Mouse (Mus musculus): ENCODE data around the gene Calcoco1.

The Calcoco1 gene

DNA sequence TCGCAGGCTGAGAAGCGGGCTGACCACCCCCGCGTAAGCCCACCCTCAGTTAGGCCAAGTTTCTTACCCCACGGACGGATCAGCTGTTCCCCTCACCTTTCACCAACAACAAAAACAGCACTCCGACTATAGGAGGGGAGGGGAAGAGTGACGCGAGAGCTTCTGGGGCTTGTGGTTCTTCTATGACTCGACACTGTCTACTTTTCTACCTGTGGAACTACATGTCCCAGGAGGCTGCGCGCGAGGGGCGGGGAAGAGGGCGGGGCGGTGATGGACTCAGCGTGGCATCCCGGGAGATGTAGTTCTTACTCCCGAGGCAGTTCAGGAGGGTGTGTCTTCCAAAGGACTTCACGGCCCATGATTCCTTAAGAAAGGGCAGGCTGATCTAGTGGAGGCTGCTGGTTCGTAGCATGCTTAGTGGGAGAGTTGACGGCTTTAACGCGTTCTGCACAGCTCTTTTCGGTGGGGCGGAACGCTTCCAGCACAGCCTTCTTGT lies at the start of gene Calcoco1:
Calcoco1 (minus strand) TSS at position 199 of the 496 bp plus-strand sequence.
- peak; percentile 99 for DNase-seq (ENCODE audit: low read depth, low spot score)

DNA sequence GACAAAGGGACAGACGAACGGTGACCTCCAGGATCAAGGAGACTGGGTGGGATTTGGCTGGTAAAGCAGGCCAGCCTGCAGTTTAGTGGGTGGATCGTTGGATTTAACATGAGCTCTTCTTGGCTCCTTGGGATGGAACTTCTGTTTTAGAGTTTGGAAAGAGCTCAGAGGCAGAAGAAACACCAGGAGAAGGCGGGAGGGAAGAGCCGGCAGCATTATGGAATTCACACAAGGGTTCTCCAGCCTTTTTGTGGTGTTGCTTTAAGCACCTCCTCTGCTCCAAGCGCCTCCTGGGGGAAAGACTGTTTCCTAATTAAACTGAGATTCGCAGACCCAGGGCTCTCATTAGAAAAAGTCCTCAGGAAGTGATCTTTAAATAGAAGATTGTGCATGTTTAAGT lies 48.9 kb upstream of the Calcoco1 start:
- DNase-seq (ENCODE audit: low read depth, low spot score) = no peak

DNA sequence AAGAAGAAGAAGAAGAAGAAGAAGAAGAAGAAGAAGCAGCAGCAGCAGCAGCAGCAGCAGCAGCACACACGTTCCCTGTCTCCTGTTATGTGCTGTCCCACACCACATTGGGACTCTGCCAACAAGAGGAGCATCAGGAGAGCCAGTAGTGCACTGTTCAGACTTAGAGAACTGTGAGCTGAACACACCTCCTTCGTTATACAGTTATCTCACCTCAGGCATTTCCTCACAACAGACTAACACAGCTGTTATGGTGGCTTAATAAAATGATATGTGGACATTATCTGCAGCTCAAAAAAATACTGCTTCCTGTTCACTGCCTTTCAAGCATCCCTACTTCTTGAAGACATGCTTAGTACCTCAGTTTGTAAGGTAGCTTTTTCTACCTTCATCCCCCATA lies 43.2 kb upstream of the Calcoco1 start:
- peak; percentile 51 for DNase-seq (ENCODE audit: low read depth, low spot score)

DNA sequence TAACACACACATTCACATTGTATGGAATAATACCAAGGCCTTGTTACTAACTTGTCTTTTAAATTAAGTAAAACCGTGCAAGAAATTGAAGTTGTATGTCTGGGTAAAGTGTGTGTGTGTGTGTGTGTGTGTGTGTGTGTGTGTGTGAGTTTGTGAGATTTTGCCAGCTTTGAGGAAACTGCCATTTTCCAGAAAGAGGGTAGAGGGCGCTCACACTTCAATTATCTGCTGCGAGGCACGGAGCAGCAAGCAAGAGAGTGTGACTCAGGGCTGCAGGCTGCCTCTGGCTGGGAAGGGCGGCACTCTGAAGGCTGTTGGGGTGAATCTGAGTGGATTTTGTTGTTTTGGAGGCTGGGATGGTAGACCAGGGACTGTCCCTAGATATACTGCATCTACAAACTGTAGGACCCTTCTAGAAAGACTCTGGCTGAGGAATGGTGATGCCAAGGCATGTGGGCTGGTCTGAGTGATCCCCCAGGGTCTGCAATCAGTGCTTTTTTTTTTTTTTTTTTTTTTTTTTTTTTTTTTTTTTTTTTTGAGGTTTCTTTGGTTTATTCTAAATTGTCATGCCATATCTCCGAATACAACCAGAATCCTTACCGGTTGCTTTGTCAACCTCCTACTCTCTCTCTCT lies 39.9 kb upstream of the Calcoco1 start:
- peak; percentile 77 for DNase-seq (ENCODE audit: low read depth, low spot score)

DNA sequence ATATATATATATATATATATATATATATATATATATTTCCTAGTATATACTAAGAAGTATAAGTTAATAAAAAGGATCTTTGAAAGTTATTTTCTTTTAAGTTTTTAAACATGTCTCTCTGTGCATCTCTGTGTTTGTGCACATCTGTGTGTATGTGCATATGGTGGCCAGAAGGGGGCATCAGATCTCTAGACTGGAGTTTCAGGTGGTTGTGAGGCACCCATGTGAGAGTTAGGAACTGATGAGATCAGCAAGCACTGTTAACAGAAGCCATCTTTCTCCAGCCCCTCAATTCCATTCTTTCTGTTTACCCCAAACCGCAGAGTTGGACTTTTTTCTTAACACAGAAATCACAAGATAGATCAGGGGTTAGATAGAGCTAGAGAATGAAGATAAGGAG lies 35.7 kb upstream of the Calcoco1 start:
- no peak for DNase-seq (ENCODE audit: low read depth, low spot score)

DNA sequence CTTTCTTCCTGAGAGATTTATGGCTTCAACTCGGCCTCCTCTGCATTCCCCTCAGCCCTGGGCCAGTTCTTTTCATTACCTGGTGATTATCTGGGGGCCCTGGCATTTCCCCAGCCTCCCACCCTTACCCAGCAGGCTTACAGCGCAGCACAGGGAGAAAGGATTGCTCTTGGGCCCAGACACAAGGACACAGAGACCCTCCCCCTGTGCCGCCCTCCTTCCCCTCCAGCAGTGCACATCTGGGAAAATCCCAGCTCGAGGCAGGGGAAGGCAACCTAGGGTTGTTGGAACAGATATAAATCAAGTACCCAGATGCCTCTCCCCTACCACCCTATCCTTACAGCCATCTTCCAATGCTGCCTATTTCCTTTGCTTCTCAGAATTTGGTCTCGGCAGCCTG lies 33.1 kb upstream of the Calcoco1 start:
- no peak for DNase-seq (ENCODE audit: low read depth, low spot score)

DNA sequence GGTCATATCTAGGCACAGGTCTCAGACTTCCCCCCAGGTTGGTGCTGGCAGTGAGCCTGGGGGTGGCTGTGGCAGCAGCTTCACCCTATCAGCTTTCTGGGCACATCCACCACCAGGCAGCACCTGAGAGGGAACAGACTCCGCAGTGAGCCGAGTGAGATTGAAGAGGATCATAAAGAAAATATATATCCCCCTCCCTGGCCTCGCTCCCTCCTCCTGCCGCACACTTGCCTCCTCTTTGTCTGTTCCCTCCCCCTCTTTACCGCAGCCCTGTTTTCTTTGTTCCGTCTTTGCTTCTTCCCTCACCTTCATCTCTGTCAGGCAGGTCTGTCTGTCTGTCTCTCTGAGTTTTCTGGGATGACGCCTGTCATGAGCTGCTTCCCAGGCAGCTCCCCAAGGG lies 32.4 kb upstream of the Calcoco1 start:
- DNase-seq (ENCODE audit: low read depth, low spot score) = no peak

DNA sequence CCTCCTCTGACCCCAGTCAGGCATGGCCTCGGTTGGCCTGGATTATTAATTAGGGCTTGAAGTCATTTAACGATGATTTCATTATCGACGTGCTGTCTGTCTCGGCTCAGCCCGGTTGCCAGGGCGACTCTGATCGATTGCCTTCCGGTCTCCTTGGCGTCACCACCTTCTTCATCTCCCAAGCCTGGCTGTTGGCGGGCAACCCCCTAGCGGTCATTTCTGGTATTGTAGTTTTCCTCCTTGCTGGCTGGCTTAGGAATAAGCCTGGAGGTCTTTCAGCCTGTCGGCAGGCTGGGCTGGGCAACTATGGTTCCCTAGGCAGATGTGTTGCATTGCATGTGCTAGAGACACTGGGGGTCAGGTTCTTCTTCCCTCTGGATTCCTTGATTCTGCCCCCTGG lies 31.2 kb upstream of the Calcoco1 start:
- DNase-seq (ENCODE audit: low read depth, low spot score) = peak; percentile 68

DNA sequence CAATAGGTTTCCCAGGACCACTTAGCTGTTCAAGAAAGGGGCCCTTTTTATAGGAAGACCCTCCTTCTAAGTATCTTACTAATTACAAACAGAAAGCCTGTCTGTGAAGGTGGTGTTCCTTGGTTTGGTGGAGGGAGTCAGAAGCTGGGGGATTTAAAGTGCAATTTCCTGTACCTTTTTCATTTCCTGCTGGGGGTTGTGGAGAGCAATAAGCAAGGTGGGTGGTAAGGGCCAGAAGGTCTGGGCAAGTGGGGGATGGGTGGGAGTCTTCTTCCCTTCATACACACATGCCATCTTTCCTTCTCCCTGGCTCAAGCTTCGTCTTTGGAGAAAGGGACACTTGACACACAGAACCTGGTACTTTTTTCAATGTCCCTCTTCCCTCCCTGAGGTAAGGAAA lies 30.2 kb upstream of the Calcoco1 start:
- no peak for DNase-seq (ENCODE audit: low read depth, low spot score)

DNA sequence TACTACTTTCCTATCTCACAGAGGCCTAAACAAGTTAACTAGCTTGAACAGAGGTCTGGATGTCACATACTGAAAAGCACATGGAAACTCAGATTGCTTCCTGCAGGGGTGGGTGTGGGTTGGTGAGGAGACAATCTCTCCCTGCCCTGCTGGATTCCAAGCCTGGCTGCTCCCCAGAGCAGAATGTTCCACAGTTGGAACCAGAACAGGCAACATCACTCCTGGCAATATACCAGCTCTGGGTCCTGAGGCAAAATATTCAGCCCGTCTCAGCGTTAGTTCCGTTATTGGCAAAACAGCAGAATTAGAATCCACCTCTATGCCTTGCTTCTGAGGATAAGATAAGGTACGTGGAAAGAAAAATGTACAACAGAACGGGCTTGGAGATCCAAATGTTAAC lies 28.3 kb upstream of the Calcoco1 start:
- DNase-seq (ENCODE audit: low read depth, low spot score) = no peak

DNA sequence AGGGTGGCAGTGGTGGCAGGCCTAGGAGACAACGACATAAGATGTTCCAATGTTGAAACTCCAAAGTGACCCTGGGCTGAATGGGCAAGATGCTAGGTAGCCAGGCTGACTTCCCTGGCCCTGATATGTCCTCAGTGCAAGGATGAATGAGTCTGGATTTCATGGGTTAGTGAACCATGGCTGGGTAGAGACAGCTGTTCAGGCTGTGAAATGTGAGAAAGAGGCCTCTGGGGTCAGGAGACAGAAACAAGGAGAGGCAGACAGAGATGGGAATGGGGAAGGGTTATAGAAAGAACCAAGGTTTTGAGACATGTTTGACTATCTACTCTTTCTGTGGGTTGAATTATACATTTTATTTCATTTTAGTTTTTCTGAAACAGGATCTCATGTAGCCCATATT lies 27.1 kb upstream of the Calcoco1 start:
- no peak for DNase-seq (ENCODE audit: low read depth, low spot score)

DNA sequence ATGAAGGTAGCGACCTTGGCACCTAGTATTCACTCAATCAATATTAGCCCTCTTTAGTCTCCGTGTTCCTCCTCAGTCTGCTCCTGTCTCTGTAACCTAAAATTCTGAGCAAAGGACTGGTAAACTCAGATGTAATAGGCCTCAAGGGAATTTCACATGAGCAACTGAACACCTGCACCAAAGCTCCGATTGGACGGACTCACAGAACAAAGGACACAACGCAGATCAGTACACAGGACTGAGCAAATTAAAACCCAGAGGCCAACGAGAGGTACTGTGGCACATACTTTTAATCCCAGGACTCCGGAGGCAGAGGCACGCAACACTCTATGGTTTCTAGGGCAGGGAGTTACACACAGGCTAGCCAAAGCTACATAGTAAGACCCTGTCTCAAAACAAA lies 25.9 kb upstream of the Calcoco1 start:
- DNase-seq (ENCODE audit: low read depth, low spot score) = no peak

DNA sequence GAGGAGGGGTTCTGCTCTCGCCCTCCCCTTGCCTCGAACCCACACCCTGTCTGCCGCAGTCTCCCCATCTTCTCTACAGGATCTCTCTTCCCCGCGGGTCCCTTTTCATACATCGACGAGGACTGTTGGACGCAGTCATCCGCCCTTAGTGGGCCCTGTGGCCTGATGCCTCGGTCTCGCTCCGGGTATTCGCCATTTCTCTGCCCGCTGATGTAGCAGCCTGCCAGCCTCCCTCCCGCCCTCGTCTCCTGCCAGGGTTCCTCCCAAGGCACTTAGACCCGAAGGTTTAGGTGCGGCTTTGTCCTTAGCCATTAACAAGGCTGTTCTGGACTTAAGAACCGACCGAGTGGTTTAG lies 25.3 kb upstream of the Calcoco1 start:
- no peak for DNase-seq (ENCODE audit: low read depth, low spot score)

DNA sequence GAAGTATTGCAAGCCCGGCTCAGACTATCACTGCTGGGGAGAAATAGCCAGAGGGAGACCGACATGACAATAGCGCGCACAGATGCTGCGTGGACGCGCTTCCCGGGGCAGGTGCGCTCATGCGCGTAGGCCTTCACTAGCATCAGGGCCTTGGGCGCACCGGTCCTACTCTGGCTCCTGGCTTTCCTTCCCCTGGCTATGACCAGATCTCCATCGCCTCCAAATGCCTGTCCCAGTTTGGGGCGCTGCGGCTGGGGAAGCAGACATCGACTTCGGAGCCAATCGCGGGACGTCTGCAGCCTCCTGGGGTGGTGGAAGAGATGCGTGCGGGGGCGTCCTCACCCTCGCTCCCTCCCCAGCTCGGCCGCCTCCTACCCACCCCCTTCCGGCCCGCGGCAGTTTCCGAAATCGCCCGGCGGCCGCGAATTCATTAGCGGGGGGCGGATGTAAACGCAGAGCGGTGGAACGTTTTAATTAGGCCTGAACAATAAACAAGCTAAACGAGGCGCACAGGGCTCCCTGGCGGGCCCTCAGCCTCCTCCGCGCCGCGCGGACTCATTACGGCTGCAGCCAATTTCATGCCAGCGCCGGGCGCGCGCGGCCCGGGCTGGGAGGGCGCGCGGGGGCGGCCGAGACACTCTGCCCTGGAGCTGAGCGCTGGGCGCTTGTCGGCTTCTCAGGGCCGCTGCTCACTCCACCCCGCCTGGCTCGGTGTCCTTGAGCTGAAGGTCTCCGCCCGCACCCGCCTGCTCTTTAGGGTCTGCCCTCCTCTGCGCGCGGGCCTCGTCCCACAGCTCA lies 24.7 kb upstream of the Calcoco1 start:
- no peak for DNase-seq (ENCODE audit: low read depth, low spot score)

DNA sequence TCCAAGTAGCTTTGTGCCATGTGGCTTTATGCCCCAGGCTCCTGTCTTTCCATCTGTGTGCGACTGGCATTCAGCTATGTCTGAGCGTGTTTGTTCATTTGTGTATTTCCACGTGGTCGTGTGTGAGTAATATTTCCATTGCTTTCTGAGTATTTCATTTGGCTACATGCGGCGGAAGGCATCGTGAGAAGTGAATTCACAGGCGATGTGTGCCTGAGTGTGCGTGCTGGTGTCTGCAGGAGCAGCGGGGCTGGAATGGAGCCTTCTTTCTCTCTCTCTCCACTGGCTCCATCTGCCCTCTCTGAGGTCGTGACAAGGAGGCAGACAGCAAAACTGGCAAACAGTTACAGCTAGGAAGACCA lies 24.1 kb upstream of the Calcoco1 start:
- no peak for DNase-seq (ENCODE audit: low read depth, low spot score)

DNA sequence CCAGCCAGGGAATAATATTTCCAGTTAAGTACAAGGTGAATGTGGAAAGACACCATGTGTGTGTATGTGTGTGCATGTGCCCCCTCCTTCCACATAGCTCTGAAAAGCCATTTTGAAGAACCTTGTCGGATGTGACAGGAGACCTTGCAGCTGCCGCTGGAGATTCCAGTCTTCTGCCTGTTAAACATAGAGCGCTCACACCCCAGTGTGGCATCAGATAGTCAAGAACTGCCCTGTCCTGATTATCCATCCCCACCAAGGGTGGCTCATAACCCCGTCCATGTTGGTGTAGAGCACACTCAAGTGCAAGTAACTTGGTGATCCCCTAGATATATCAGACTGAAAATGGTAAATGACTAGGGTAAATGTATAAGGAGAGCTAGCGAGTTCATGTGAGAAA lies 23.4 kb upstream of the Calcoco1 start:
- DNase-seq (ENCODE audit: low read depth, low spot score) = no peak

DNA sequence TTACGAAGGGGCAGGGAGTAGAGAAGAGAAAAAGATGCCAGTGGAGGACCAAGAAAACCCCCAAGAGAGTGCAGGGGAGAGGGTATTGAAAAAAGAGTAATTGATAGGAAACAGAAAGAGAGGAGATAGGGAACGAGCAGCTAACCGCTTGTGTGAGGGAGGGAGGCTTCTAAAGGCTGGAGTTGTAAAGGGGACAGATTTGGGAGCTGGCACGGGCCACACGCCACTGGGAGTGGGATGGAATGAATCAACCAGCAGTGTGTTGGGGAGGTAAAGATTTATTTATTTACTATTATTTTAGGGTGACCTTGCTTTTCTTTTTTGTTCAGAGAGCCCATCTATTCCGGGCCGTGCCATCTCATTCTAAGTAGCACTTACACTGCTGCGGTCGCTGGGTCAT lies 22.9 kb upstream of the Calcoco1 start:
- DNase-seq (ENCODE audit: low read depth, low spot score) = no peak

DNA sequence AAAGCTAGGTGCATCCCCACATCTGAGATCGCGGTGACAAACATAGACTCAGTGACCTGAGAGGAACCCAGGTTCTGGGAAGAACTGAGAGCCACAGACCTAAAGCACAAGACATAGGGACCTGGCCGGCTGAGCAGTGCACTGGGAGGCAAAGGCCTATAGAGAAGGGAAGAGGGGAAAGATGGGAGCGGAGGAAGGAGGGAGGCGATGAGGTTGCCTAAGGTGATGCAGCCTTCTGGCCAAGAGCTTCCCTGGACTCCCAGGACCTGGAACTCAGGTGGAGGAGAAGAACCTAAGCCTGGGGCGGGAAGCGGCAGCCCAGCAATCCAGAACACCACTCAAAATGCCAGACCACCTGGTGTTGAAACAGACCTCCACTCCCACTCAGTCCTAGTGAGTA lies 22.4 kb upstream of the Calcoco1 start:
- no peak for DNase-seq (ENCODE audit: low read depth, low spot score)

DNA sequence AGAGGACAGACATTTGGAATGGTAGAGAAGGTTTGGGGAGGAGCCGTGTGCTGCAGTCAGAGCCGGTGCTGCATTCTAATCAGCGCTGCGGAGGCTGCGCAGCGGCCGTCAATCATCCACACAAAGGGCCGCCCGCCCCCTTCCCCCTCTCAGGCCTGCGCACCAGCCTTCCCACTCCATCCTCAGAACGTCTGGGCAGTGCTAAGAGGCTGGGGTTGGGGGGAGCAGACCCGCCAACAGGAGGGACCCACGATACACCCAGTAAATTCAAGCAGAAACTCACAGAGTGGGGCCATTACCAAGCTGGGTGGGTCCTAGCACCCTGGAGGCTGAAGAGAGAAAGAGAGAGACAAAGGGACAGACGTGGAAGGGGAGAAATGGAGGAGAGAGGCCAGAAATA lies 22.0 kb upstream of the Calcoco1 start:
- no peak for DNase-seq (ENCODE audit: low read depth, low spot score)

DNA sequence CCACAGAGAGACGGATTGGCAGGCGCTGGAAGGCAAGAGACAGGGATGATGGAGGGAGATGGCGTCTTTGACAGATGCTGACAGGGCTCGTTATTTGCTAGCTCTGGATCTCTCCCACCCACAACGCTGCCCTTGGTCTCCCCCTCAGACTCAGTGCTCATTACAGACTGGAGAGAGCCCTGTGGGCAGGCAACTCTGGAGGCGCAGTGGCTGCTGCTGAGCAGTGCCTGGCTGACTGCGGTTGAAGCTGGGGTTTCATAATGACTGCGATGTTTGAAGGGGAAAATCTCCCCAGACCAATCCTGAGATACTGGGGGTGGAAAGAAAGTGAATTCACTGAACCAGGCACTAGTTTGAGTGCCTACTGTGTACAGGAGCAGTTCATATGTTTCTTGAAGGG lies 21.2 kb upstream of the Calcoco1 start:
- no peak for DNase-seq (ENCODE audit: low read depth, low spot score)

DNA sequence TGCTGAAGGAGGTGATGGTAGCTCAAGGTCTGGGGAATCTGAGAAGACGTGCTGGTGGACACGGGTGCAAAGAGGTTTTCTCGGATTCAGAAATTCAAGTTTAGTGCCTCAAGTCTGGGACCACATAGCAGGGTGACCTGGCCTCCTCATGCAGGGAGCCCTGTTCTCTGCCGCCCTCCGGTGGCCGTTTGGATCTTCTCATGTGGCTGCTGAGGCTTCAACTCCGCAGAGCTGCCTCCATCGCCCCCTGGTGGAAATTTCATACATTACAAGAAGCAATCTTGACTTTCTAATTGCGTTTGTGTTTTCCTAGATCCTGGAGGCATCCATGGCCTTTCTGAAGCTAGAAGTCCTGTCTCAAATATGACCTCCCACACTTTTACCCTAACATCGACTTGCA lies 20.6 kb upstream of the Calcoco1 start:
- DNase-seq (ENCODE audit: low read depth, low spot score) = peak; percentile 98

DNA sequence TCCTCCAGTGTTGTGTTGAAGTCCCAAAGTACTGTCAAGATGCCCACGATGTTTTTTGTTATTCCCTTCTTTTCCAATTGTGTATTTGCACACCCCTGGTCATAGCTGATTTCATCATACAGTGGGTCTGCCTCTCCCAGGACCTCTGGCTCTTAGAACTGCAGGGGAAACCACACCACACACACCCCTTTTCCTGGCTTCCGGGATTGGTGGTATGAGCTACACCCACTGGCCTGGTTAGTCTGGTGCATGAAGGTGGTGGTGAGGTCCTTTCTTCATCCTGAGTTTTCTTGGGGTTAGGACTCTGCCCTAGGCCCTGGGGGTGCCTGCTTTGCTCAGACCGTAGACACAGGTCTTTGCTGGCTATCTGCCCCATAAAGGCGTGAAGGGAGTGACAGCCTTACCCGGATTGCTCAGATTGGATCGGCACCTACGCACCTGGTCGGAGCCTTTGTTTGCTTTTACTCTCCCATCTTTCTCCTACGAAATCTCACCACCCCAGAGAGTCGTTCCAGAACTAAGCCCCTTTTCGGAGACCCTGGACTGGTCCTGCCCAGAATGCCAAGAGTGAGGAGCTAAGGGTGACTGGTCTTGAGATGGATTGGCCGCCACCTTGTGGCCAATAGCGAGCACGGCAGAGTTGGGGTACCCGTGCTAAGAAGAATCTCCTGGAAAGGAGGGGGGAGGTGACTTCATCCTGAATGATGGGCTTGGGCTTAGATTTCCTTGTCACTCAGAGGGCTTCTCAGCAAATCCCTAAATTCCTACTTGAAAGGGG lies 17.7 kb upstream of the Calcoco1 start:
- DNase-seq (ENCODE audit: low read depth, low spot score) = peak; percentile 81

DNA sequence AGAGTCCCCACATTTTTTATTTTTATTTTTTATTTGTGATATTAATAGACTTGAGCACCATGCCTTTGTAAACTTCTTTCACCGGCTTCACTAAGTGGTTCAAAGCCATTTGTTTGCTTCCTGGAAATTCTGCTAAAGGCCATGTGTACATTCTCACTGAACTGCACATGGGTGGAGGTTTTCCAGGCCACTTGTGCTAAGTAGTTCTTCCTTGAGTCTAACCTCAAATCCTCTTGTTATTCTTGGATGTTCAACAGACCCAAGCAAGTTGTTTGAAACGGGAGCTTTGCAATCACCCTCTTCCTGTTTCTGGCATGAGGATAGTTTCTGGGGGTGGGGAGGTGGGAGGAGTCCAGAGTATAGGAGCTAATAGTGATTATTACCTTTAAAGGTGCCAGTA lies 16.5 kb upstream of the Calcoco1 start:
- DNase-seq (ENCODE audit: low read depth, low spot score) = no peak
